Mouse (Mus musculus) embryonic fibroblast, embryonic 13.5 days (primary cell): ENCODE measurements around the gene Mrpl3.

ENCODE experiments used
- CTCF ChIP-seq: IDR thresholded peaks from 2 replicates; pipeline ENCODE4 v1.5.1; 2011; ENCODE audit warnings: mild to moderate bottlenecking, control low read depth, low read length, moderate library complexity, borderline replicate concordance; ENCODE audit not compliant: insufficient read depth
- POLR2A ChIP-seq: IDR thresholded peaks from 2 replicates; pipeline ENCODE4 v1.6.1; 2011; ENCODE audit warnings: low read depth, mild to moderate bottlenecking, control low read depth, low read length, moderate library complexity

DNA sequence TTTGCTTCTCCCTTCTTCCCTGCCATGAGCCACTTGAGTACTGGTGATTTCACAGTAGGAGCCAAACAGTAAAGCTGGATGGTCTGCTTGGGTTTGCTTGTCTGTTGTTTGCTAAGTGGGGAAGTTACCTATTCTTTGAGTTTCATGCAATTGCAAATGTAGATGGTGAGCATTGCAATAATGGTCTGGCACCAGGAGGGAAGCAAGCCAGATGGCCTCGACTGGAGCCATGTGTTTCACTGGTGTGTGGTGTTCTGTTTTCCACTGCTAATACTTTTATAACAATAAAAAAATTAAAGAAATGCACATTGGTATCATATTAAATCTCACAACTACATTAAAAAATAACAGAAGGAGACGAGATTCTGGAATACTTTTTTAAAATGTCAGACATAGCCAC is 3.4 kb upstream of the Mrpl3 start:
- TF ChIP-seq CTCF (no peak), POLR2A (no peak)
